Mouse (Mus musculus) common myeloid progenitor, adult 5-6 weeks (primary cell): Measurements from ENCODE around the gene H2al1j. TPM values are rescaled to one million over a fixed set of nuclear protein-coding genes. Genes with fewer than 3 reads are reported as not detected.
"Not testable (repeated sequence)": the region's sequence is repeated elsewhere in the genome, so short reads cannot be mapped to it uniquely, and the experiment has no call there.

ENCODE experiments used
- ATAC-seq: replicated peaks from 2 replicates; pipeline ENCODE4 v1.8.0; 2016; ENCODE audit warnings: low read depth, mild to moderate bottlenecking, moderate TSS enrichment, inconsistent platforms; ENCODE audit not compliant: poor library complexity, severe bottlenecking
- total RNA-seq: library from RNA; stranded (forward); fragments of 200-1000, 187-1606 nt; gene quantifications from 2 replicates; pipeline ENCODE4 v1.2.3, GENCODE M21; 2017

H2al1j gene
- total RNA-seq = not detected in 2 replicates

DNA sequence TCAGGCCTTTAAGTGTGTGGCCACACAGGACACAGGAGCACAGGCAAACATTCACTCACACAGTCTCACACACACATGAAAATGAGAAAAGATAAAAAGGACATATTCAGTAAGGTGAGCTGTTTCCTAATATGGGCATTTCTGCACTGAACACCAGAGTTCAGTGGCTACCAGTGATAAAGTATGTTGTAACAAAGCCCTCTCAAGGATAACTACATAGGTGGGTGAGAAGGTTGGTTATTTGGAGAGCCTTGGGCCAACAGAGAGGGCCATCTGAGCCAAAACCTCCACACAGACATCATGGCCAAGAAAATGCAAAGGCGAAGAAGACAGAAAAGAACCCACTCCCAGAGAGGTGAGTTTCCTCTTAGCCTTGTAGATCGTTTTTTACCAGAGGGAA lies at the start of gene H2al1j:
TSS of gene H2al1j (plus strand) at position 301 of the 400 bp plus-strand sequence.
- not testable (repeated sequence) for ATAC-seq

DNA sequence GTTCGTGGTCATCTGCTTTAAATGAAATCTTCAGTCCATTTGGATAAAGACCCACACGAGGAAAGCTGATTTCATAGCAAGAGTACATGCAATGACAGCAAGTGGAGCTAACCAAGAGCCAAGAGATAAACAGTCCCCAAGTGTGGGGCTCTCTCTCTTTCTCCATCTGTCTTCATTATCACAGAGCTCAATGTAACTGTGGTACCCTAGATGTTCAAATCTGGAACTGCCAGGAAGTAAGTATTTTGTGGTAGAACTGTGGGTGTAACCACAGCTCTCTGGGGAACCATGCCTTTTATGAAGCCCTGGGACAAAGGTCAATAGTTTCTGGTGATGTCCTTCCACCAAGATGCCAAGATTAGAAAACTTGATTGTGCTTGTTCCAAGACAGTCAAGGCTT lies 46.9 kb upstream of the H2al1j start:
- peak; percentile 62 for ATAC-seq

DNA sequence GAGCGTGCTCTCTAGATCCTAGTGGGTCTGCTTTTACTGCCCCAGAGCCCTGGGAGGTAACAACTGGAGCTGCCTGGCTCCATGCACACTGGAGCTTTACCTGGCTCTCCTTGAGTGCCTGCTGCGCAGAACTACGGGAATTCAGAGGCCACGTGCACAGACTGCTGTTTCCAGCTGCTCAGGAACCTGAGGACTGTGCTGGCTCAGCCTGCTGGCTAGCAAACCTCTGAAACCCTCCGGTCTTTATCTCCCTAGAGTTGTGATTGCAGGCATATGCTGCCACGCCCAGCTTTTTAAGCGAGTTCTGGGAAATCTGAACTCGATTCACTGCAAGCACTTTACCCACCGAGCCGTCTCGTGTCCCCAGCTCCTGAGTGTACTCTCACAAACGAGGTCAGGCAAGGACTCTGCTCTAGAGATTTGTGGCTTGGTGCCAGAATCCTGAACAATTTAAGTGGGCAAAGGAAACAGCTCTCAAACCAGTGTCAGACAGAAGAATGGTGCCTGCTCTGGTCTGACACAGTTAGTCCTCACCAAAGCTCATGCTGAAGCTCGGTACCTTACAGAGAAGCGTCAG lies 39.2 kb upstream of the H2al1j start:
- no peak for ATAC-seq

DNA sequence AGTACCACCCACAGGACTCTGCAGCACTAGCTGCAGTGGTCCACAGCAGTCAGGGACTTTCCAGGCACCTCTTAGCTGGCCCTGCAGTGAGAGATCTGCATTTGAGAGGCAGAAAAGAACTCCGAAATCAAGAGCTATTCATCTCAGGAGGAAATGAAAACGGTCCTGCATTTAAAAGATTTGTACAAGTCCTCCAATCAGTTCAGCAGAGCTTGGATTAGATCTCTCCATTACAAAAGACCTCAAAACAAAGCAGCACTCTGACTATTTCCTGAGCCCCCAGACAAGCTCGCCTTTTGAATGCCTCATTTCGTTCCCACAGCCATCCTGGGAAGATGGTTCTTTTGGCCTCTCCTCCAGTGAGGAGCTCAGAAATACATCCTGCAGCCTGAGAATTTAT lies 38.4 kb upstream of the H2al1j start:
- ATAC-seq = no peak

DNA sequence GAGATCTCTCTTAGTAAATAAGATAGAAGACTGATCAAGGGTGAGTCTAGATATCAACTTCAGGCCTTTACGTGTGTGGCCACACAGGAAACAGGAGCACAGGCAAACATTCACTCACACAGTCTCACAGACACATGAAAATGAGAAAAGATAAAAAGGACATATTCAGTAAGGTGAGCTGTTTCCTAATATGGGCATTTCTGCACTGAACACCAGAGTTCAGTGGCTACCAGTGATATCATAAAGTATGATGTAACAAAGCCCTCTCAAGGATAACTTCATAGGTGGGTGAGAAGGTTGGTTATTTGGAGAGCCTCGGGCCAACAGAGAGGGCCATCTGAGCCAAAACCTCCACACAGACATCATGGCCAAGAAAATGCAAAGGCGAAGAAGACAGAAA lies 28.7 kb upstream of the H2al1j start, which contains the start of gene H2al1a:
TSS of gene H2al1a (plus strand) at position 301 of the 400 bp plus-strand sequence.
- ATAC-seq = not testable (repeated sequence)

DNA sequence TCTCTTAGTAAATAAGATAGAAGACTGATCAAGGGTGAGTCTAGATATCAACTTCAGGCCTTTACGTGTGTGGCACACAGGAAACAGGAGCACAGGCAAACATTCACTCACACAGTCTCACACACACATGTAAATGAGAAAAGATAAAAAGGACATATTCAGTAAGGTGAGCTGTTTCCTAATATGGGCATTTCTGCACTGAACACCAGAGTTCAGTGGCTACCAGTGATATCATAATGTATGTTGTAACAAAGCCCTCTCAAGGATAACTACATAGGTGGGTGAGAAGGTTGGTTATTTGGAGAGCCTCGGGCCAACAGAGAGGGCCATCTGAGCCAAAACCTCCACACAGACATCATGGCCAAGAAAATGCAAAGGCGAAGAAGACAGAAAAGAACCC lies 25.5 kb upstream of the H2al1j start, which contains the start of gene H2al1b:
TSS of gene H2al1b (plus strand) at position 301 of the 400 bp plus-strand sequence.
- not testable (repeated sequence) for ATAC-seq

DNA sequence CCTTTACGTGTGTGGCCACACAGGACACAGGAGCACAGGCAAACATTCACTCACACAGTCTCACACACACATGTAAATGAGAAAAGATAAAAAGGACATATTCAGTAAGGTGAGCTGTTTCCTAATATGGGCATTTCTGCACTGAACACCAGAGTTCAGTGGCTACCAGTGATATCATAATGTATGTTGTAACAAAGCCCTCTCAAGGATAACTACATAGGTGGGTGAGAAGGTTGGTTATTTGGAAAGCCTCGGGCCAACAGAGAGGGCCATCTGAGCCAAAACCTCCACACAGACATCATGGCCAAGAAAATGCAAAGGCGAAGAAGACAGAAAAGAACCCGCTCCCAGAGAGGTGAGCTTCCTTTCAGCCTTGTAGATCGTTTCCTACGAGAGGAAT lies 22.3 kb upstream of the H2al1j start, which contains the start of gene H2al1c:
TSS of gene H2al1c (plus strand) at position 301 of the 400 bp plus-strand sequence.
- not testable (repeated sequence) for ATAC-seq

DNA sequence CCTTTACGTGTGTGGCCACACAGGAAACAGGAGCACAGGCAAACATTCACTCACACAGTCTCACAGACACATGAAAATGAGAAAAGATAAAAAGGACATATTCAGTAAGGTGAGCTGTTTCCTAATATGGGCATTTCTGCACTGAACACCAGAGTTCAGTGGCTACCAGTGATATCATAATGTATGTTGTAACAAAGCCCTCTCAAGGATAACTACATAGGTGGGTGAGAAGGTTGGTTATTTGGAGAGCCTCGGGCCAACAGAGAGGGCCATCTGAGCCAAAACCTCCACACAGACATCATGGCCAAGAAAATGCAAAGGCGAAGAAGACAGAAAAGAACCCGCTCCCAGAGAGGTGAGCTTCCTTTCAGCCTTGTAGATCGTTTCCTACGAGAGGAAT lies 19.1 kb upstream of the H2al1j start, which contains the start of gene H2al1d:
TSS of gene H2al1d (plus strand) at position 301 of the 400 bp plus-strand sequence.
- not testable (repeated sequence) for ATAC-seq

DNA sequence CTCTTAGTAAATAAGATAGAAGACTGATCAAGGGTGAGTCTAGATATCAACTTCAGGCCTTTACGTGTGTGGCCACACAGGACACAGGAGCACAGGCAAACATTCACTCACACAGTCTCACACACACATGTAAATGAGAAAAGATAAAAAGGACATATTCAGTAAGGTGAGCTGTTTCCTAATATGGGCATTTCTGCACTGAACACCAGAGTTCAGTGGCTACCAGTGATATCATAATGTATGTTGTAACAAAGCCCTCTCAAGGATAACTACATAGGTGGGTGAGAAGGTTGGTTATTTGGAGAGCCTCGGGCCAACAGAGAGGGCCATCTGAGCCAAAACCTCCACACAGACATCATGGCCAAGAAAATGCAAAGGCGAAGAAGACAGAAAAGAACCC lies 16.0 kb upstream of the H2al1j start, which contains the start of gene H2al1e:
TSS of gene H2al1e (plus strand) at position 301 of the 400 bp plus-strand sequence.
- ATAC-seq = not testable (repeated sequence)

DNA sequence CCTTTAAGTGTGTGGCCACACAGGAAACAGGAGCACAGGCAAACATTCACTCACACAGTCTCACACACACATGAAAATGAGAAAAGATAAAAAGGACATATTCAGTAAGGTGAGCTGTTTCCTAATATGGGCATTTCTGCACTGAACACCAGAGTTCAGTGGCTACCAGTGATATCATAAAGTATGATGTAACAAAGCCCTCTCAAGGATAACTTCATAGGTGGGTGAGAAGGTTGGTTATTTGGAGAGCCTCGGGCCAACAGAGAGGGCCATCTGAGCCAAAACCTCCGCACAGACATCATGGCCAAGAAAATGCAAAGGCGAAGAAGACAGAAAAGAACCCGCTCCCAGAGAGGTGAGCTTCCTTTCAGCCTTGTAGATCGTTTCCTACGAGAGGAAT lies 12.8 kb upstream of the H2al1j start, which contains the start of gene H2al1f:
TSS of gene H2al1f (plus strand) at position 301 of the 400 bp plus-strand sequence.
- ATAC-seq = not testable (repeated sequence)

DNA sequence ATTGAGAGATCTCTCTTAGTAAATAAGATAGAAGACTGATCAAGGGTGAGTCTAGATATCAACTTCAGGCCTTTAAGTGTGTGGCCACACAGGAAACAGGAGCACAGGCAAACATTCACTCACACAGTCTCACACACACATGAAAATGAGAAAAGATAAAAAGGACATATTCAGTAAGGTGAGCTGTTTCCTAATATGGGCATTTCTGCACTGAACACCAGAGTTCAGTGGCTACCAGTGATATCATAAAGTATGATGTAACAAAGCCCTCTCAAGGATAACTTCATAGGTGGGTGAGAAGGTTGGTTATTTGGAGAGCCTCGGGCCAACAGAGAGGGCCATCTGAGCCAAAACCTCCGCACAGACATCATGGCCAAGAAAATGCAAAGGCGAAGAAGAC lies 9.7 kb upstream of the H2al1j start, which contains the start of gene H2al1g:
TSS of gene H2al1g (plus strand) at position 301 of the 400 bp plus-strand sequence.
- not testable (repeated sequence) for ATAC-seq

DNA sequence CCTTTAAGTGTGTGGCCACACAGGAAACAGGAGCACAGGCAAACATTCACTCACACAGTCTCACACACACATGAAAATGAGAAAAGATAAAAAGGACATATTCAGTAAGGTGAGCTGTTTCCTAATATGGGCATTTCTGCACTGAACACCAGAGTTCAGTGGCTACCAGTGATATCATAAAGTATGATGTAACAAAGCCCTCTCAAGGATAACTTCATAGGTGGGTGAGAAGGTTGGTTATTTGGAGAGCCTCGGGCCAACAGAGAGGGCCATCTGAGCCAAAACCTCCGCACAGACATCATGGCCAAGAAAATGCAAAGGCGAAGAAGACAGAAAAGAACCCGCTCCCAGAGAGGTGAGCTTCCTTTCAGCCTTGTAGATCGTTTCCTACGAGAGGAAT lies 6.4 kb upstream of the H2al1j start, which contains the start of gene H2al1h:
TSS of gene H2al1h (plus strand) at position 301 of the 400 bp plus-strand sequence.
- ATAC-seq = not testable (repeated sequence)

DNA sequence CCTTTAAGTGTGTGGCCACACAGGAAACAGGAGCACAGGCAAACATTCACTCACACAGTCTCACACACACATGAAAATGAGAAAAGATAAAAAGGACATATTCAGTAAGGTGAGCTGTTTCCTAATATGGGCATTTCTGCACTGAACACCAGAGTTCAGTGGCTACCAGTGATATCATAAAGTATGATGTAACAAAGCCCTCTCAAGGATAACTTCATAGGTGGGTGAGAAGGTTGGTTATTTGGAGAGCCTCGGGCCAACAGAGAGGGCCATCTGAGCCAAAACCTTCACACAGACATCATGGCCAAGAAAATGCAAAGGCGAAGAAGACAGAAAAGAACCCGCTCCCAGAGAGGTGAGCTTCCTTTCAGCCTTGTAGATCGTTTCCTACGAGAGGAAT lies 3.3 kb upstream of the H2al1j start, which contains the start of gene H2al1i:
TSS of gene H2al1i (plus strand) at position 301 of the 400 bp plus-strand sequence.
- ATAC-seq = not testable (repeated sequence)

DNA sequence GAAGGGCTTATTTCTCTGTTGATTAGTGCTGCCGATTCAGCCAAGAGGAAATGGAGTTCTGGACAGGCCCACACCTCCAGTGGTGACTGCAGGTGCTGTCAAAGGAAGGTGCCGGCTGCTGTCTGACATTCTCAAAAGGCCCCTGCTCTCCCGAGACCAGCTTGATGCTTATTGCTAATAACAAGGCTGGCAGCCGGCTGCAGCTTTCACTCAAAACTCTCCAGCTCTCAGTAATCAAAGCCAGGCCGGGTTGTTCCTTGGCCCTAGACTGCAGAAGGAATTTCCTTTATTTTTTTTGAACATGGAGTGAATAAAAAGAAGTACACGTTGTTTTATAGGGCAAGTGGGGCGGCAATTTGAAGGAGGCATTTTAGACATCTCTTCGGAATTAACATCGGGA lies 18.1 kb downstream of the H2al1j start:
- ATAC-seq = no peak

DNA sequence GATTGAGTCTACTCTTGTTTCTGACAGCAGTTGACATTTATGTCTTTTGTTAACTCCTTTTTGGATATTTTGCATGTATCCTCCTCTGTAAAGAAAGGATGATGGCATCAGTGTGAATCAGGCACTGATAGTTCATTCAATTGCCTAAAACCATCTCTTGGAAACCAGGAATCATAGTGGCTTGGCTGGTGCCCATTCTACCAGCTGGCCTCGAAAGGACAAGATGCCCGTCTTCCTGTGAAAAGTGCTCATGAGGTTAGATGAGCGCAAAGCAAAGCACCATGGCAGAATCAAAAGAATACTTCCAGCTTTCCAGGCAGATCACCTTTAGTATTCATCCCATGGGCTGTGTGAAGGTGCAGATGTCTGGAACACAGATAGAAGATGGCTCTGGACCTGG lies 19.1 kb downstream of the H2al1j start:
- no peak for ATAC-seq

DNA sequence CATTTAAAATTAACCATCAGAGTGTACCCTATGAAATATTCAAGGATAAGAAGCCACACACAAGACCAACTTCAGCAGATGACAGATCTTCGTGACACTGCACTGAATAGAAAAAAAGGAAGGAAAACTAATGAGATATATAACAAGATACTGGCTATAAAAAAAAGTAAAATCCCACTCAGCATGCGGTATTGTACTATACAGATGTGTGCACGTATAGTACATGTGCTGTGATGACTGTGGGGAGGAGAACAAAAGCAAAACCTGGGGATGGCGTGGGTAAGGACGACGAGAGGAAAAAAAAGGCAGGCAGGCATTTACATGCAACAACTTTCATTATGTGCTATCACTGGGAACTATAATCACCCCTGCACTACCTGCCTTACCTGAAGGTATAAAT lies 33.2 kb downstream of the H2al1j start:
- peak; percentile 72 for ATAC-seq

DNA sequence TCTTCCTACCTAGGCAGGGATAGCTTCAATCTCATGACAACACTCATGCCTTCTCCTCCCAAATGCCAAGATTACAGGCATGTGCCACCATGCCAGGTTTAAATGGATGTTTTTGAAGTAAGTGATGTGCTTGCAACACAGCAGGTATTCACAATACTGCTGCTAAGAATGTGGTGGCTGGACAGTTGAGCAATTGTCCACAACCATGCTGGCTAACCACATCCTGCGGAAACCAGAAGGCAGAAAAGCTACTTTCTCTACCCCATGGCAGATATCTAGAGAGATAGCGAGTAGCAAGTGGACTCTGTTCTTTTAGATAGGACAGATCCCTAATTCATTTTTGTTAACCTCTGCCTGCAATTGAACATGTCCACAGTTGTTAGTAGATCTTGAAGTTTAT lies 33.6 kb downstream of the H2al1j start:
- peak; percentile 91 for ATAC-seq

DNA sequence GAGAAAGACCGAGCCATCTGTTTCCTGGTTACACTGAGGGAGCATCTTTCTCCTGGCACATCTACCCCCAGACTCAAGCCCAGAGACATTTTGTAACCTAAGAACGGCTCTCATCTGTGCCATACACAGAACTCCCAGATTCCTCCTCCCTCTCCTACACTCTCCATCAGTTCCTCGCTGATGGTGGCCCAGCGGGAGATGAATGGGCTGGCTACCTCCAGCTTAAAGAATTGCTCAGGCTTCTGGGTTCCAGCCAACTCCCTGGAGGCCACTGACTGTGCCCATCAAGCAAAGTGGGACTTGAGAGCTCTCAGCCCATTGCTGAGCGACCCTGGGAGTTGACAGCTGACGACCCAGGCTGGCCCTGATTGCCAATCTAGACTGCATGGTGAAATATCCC lies 36.3 kb downstream of the H2al1j start:
- no peak for ATAC-seq

DNA sequence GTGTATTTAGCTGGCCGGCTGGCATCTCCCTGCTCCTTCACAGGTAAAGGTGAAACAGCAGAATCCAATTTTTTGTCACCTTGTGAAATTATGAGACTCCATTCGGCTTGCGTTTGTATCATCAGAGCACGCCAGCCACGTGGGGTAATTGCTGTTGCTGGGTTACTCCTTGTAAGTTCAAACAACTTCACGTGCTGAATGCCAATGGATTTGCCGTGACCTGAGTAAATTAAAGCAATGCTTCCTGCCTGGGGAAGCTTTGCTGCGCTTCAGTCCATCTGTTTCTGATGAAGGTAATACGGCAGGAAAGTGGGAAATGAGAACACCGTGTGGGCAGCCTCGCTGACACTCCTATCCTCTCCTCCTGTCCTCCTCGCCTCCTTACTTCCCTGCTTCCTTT lies 37.5 kb downstream of the H2al1j start:
- no peak for ATAC-seq
